Mouse (Mus musculus) cortical plate, adult 2 months (tissue): ENCODE measurements at regions not wholly inside any gene's neighbourhood (a gene's known extent, or its start where the extent isn't known, plus 50 kb on each side); places are given as distances from the start of the nearest gene placed in this dataset.

Source experiments
- CTCF ChIP-seq: fragments of 200-500 bp; IDR thresholded peaks from 2 replicates; pipeline ENCODE4 v1.5.1; 2011; ENCODE audit warnings: mild to moderate bottlenecking, control low read depth, low read length; ENCODE audit not compliant: insufficient read depth; ENCODE audit errors: extremely low read depth
- POLR2A ChIP-seq: fragments of 200-500 bp; IDR thresholded peaks from 2 replicates; pipeline ENCODE4 v1.6.1; 2011; ENCODE audit warnings: mild to moderate bottlenecking, low read length, control low read depth; ENCODE audit not compliant: insufficient read depth; ENCODE audit errors: extremely low read depth

DNA sequence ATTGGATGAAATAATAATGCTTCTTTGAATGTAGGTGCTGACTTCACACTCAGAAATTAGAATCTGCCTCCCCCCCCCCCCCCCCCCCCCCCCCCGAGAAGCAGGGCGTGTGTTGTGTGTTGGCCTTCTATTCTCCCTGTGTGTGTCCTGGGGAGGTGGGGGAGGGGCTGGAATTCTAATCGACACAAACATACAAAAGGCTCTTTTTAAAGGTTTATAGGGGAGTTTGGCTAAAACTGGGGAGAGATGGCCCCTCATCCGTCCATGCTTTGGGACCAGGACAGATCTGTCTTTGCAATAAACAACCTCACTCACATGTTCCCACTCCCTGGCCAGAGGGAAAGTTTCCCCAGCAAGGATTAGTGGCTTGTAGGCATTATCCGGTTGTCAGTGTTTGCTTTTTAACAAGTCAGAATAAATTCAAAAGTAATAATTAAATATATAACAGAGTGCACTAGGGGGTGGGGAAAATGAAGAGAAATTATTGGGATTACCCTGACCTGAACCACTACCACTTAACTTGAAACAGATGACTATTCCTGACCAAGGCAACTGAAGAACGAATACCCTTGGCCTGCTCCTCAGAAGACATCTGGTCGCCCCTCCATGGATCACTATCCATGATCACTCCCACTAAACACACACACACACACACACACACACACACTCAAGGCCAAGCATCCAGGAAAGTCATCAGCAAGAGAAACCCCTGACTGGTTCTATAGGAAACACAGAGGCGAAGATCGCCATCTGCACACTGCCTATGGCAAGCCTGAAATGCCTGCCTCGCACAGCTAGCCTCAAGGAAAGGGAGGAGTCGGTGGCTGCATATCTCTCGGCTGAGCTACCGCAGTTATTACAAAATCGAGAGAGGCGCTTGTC lies 223.5 kb upstream of the Rgma start:
- TF ChIP-seq POLR2A (no peak), CTCF (no peak)
